16 mouse cellular contexts compared by ENCODE assay signal in genomic region chr8:104108048-104108447, GRCm38 (mm10). TPM values are rescaled to one million over a fixed set of nuclear protein-coding genes. Genes with fewer than 3 reads are reported as not detected.
DNase-seq lines count a peak whose midpoint lies in the region; ATAC-seq and TF ChIP-seq lines count a peak whose summit lies in the region.
"Had no signal": no experiment of that assay in that cellular context is flagged by ENCODE, and none has a peak within 500 bp of the region (broad histone marks: within the 10 kb centered on the region; RNA-seq: fewer than 3 reads in every experiment).

No protein-coding gene starts in this region.

- no peak for ATAC-seq in heart, embryonic 14.5 days (ENCODE audit: insufficient number of reproducible peaks, insufficient read depth, low FRiP score, low read depth)
- ATAC-seq in heart, embryonic 11.5 days (replicated peaks; ENCODE audit: insufficient number of reproducible peaks, low FRiP score, low TSS enrichment), result no peak
- no peak for ATAC-seq in lung, postnatal 0 days
- ATAC-seq in intestine, embryonic 15.5 days, result peak; percentile 35; the same call in 1 of the 2 replicates
- ATAC-seq: CD4-positive, CD25-positive, alpha-beta regulatory T cell, adult 4 months had no signal

- DNase-seq in lung, postnatal 0 days (ENCODE audit: low spot score), result no peak
- no peak for DNase-seq in lung, postnatal 10 days
- no peak for DNase-seq in layer of hippocampus, adult 2 months (ENCODE audit: low spot score in 2 of 2)
- DNase-seq: adrenal gland, postnatal 14 days; cerebellum, postnatal 14 days; liver; spleen, adult 18-20 months had no signal

- no peaks in the 10 kb centered on the region for H3K9me3 ChIP-seq in heart, embryonic 14.5 days (ENCODE audit: control insufficient read depth, low read length)
- H3K9me3 ChIP-seq in heart, embryonic 11.5 days (replicated peaks; ENCODE audit: control insufficient read depth, low read length), result no peaks in the 10 kb centered on the region
- no peaks in the 10 kb centered on the region for H3K9me3 ChIP-seq in lung, postnatal 0 days (ENCODE audit: low read length)
- no peaks in the 10 kb centered on the region for H3K9me3 ChIP-seq in intestine, embryonic 15.5 days

- WGBS in heart, embryonic 14.5 days, result 20% methylated on average over 5 of the region's 5 CpGs
- WGBS in heart, embryonic 11.5 days (ENCODE audit: insufficient replicate concordance), result 24% methylated on average over 5 of the region's 5 CpGs
- WGBS in lung, postnatal 0 days, result 39% methylated on average over 5 of the region's 5 CpGs
- 28% methylated on average over 5 of the region's 5 CpGs for WGBS in intestine, embryonic 15.5 days

- no peak for TF ChIP-seq CTCF in lung, postnatal 0 days (IDR thresholded peaks at IDR 0.05)
- no peak for TF ChIP-seq CTCF in testis, adult 2 months (IDR thresholded peaks at IDR 0.05; ENCODE audit: control insufficient read depth, insufficient read depth, insufficient replicate concordance, low read depth, low read length)
- no peak for TF ChIP-seq CTCF in layer of hippocampus, adult 2 months (conservative IDR thresholded peaks at IDR 0.05)

- no peak overlapping the region for H3K4me3 ChIP-seq in heart, embryonic 14.5 days (ENCODE audit: control insufficient read depth in 1 of 2, insufficient read depth in 1 of 2, low read depth in 1 of 2, low read length in 2 of 2)
- no peak overlapping the region for H3K4me3 ChIP-seq in heart, embryonic 11.5 days (ENCODE audit: low read depth, low read length)
- H3K4me3 ChIP-seq in lung, postnatal 0 days (ENCODE audit: low read depth, low read length), result no peak overlapping the region
- no peak overlapping the region for H3K4me3 ChIP-seq in intestine, embryonic 15.5 days (replicated peaks)
- H3K4me3 ChIP-seq in testis, adult 2 months (ENCODE audit: control insufficient read depth, low read depth, low read length), result no peak overlapping the region
- H3K4me3 ChIP-seq in layer of hippocampus, adult 2 months, result no peak overlapping the region
- H3K4me3 ChIP-seq: erythroblast, embryonic 14.5 days had no signal

- peaks cover 12% of the 10 kb centered on the region; the same call in 1 of the 2 replicates for H3K36me3 ChIP-seq in heart, embryonic 14.5 days (ENCODE audit: control insufficient read depth, insufficient read depth, low read length)
- no peaks in the 10 kb centered on the region for H3K36me3 ChIP-seq in heart, embryonic 11.5 days (ENCODE audit: control insufficient read depth, insufficient read depth, low read length)
- no peaks in the 10 kb centered on the region for H3K36me3 ChIP-seq in lung, postnatal 0 days (ENCODE audit: insufficient read depth, low read length)
- no peaks in the 10 kb centered on the region for H3K36me3 ChIP-seq in intestine, embryonic 15.5 days
- H3K36me3 ChIP-seq in testis, adult 2 months (ENCODE audit: control insufficient read depth, insufficient read depth, low read length), result no peaks in the 10 kb centered on the region

- H3K27me3 ChIP-seq in heart, embryonic 14.5 days (ENCODE audit: control insufficient read depth, insufficient read depth, low read length), result no peaks in the 10 kb centered on the region
- no peaks in the 10 kb centered on the region for H3K27me3 ChIP-seq in heart, embryonic 11.5 days (ENCODE audit: control insufficient read depth, insufficient read depth, low read length)
- no peaks in the 10 kb centered on the region for H3K27me3 ChIP-seq in lung, postnatal 0 days (replicated peaks; ENCODE audit: insufficient read depth, low read length)
- no peaks in the 10 kb centered on the region for H3K27me3 ChIP-seq in intestine, embryonic 15.5 days (replicated peaks)
- H3K27me3 ChIP-seq in testis, adult 2 months (ENCODE audit: control insufficient read depth, insufficient read depth, low read length), result no peaks in the 10 kb centered on the region

- H3K9ac ChIP-seq in heart, embryonic 14.5 days (ENCODE audit: low read length), result no peak overlapping the region
- H3K9ac ChIP-seq in heart, embryonic 11.5 days (ENCODE audit: low read depth, low read length), result no peak overlapping the region
- H3K9ac ChIP-seq in lung, postnatal 0 days (replicated peaks; ENCODE audit: low read depth), result no peak overlapping the region
- H3K9ac ChIP-seq in intestine, embryonic 15.5 days, result no peak overlapping the region

- peaks cover 4 to 19% of the 10 kb centered on the region in 2 experiments for H3K4me1 ChIP-seq in heart, embryonic 14.5 days (ENCODE audit: control insufficient read depth in 2 of 2, insufficient read depth in 2 of 2, low read length in 2 of 2)
- no peaks in the 10 kb centered on the region; the same call in 1 of the 2 replicates for H3K4me1 ChIP-seq in heart, embryonic 11.5 days (ENCODE audit: control insufficient read depth, insufficient read depth, low read length)
- H3K4me1 ChIP-seq in lung, postnatal 0 days (ENCODE audit: insufficient read depth, low read depth, low read length), result no peaks in the 10 kb centered on the region; the same call in 1 of the 2 replicates
- peaks cover 7% of the 10 kb centered on the region; the same call in 1 of the 2 replicates for H3K4me1 ChIP-seq in intestine, embryonic 15.5 days (replicated peaks)
- H3K4me1 ChIP-seq in testis, adult 2 months (ENCODE audit: control insufficient read depth, insufficient read depth, low read length), result peaks cover 10% of the 10 kb centered on the region

- TF ChIP-seq POLR2A in testis, adult 2 months (IDR thresholded peaks at IDR 0.05; ENCODE audit: control insufficient read depth, low read depth, low read length), result no peak

- H3K27ac ChIP-seq in heart, embryonic 14.5 days (replicated peaks in 1 of 2; ENCODE audit: control insufficient read depth in 1 of 2, insufficient read depth in 1 of 2, low read depth in 2 of 2, low read length in 2 of 2), result 0 out of 4 replicates have a peak overlapping the region, but pooled peaks of 1 of the 2 experiments have one; percentile 2
- H3K27ac ChIP-seq in heart, embryonic 11.5 days (ENCODE audit: low read depth, low read length), result no peak overlapping the region
- no peak overlapping the region for H3K27ac ChIP-seq in lung, postnatal 0 days (ENCODE audit: low read length)
- no peak overlapping the region for H3K27ac ChIP-seq in intestine, embryonic 15.5 days
- H3K27ac ChIP-seq in testis, adult 2 months (ENCODE audit: control insufficient read depth, insufficient read depth, low read depth, low read length), result peak overlapping the region; percentile 52
- H3K27ac ChIP-seq in layer of hippocampus, adult 2 months, result no peak overlapping the region

- H3K4me2 ChIP-seq in heart, embryonic 14.5 days (ENCODE audit: low read length), result 0 out of 2 replicates have a peak overlapping the region, but pooled peaks have one; percentile 11
- no peak overlapping the region for H3K4me2 ChIP-seq in heart, embryonic 11.5 days
- H3K4me2 ChIP-seq in lung, postnatal 0 days (replicated peaks; ENCODE audit: low read depth, low read length), result peak overlapping the region; percentile 12; the same call in 1 of the 2 replicates
- H3K4me2 ChIP-seq in intestine, embryonic 15.5 days (replicated peaks), result no peak overlapping the region
- H3K4me2 ChIP-seq: midbrain, embryonic 11.5 days had no signal

- TF ChIP-seq EP300 in lung, postnatal 0 days (IDR thresholded peaks at IDR 0.05), result no peak

RNA-seq across cellular contexts. Expression of gene Cdh5, which starts 6.6 kb away (rescaled TPM):
- 54.6 and 61.5 TPM in 2 replicates for polyA plus RNA-seq in heart, embryonic 14.5 days (2014; fragmentation: Nextera tagmentation; extraction: Ambion mirVana)
- polyA plus RNA-seq in heart, embryonic 11.5 days (2014; fragmentation: Nextera tagmentation; extraction: Ambion mirVana), result 42.6 and 46.0 TPM in 2 replicates
- polyA plus RNA-seq in lung, postnatal 0 days (2015; fragmentation: Nextera tagmentation; extraction: Ambion mirVana), result 99.0 and 100 TPM in 2 replicates
- 25.3 and 26.0 TPM in 2 replicates for polyA plus RNA-seq in intestine, embryonic 15.5 days (2015; fragmentation: Nextera tagmentation; extraction: Ambion mirVana)
- 3.0 and 3.7 TPM in 2 replicates for polyA plus RNA-seq in testis, adult 2 months (2012; rRNA removed)
- 10 to 100 TPM in 1 of 2 experiments, 1 to 10 TPM in 1; 9.1 to 11.6 TPM for total RNA-seq in layer of hippocampus, adult 2 months (2021)
- total RNA-seq: hematopoietic stem cell, adult 5-6 weeks; MEL had no signal
- polyA plus RNA-seq: CD4-positive, CD25-positive, alpha-beta regulatory T cell, adult 4 months had no signal

Comparison
In these comparisons a context has a peak if more than half of its experiments do, and no peak if none do; other contexts are left out.
1. H3K4me2 ChIP-seq: peak in heart, embryonic 14.5 days (single experiment) and lung, postnatal 0 days (single experiment); none in heart, embryonic 11.5 days (single experiment) and intestine, embryonic 15.5 days (single experiment).